Mouse (Mus musculus) C2C12 (cell line): ENCODE measurements at regions not wholly inside any gene's neighbourhood (a gene's known extent, or its start where the extent isn't known, plus 50 kb on each side); places are given as distances from the start of the nearest gene placed in this dataset.

ENCODE experiments used
- H3K27me3 ChIP-seq: one replicate; pipeline ENCODE4 v1.6.1; 2011; ENCODE audit not compliant: control insufficient read depth, insufficient read depth, insufficient read length
- H3K36me3 ChIP-seq: one replicate; pipeline ENCODE4 v1.6.1; 2011; ENCODE audit not compliant: control insufficient read depth, insufficient read depth
- H3K4me3 ChIP-seq: one replicate; pipeline ENCODE4 v1.5.1; 2011; ENCODE audit warnings: mild to moderate bottlenecking, control low read depth; ENCODE audit not compliant: poor library complexity, insufficient read depth, severe bottlenecking
- H3K79me2 ChIP-seq: one replicate; pipeline ENCODE4 v1.6.1; 2011; ENCODE audit not compliant: control insufficient read depth, insufficient read depth
- H3K79me3 ChIP-seq: one replicate; pipeline ENCODE4 v1.6.1; 2011; ENCODE audit warnings: low read depth, control low read depth
- H3ac ChIP-seq: one replicate; pipeline ENCODE3; 2011; ENCODE audit warnings: low read depth; ENCODE audit not compliant: control insufficient read depth, insufficient read length
- CEBPB ChIP-seq: IDR thresholded peaks from one replicate; pipeline ENCODE4 v1.6.1; 2011; ENCODE audit warnings: low read depth, mild to moderate bottlenecking, control low read depth, moderate library complexity
- CTCF ChIP-seq: IDR thresholded peaks from one replicate; pipeline ENCODE4 v1.5.1; 2011; ENCODE audit not compliant: control insufficient read depth, insufficient read depth, insufficient read length
- FOSL1 ChIP-seq: IDR thresholded peaks from one replicate; pipeline ENCODE4 v1.8.0; 2011; ENCODE audit warnings: mild to moderate bottlenecking, low read length; ENCODE audit not compliant: poor library complexity, insufficient read depth, severe bottlenecking
- MAX ChIP-seq: IDR thresholded peaks from one replicate; pipeline ENCODE4 v1.6.1; 2011; ENCODE audit warnings: mild to moderate bottlenecking, control low read depth
- MYOD1 ChIP-seq: IDR thresholded peaks from one replicate; pipeline ENCODE4 v1.6.1; 2011; ENCODE audit warnings: low read depth; ENCODE audit not compliant: control insufficient read depth, insufficient read length
- MYOG ChIP-seq: IDR thresholded peaks from one replicate; pipeline ENCODE4 v1.6.1; 2011; ENCODE audit not compliant: control insufficient read depth, insufficient read length; ENCODE audit errors: extremely low read depth
- USF1 ChIP-seq: IDR thresholded peaks from one replicate; pipeline ENCODE4 v1.6.1; 2011; ENCODE audit warnings: low read depth, mild to moderate bottlenecking, control low read depth, moderate library complexity

DNA sequence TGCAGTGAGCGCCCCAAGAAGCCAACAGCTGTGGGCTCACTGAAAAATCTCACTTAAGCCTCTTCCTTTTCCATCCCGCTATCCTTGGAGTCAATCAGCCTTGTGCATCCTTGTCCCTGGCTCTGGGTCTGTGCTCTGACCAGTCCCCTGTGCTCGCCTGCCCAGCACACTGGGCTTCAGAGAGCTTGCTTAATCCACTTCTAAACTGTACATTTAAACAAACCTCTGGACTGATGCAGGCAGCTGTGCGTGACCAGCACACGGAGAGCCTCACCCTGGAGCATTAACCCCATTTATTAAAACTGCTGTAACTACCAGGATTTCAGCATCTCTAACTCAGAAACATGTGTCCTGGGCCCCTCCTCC lies 243.3 kb upstream of the Sulf2 start:
- no peaks in the 10 kb centered on the region for H3K79me2 ChIP-seq
- peak overlapping the region; percentile 14 for H3ac ChIP-seq
- H3K36me3 ChIP-seq = no peaks in the 10 kb centered on the region
- TF ChIP-seq FOSL1 (no peak), USF1 (no peak), MYOD1 (no peak)
- no peak overlapping the region for H3K4me3 ChIP-seq
- no peaks in the 10 kb centered on the region for H3K79me3 ChIP-seq
- H3K27me3 ChIP-seq = no peaks in the 10 kb centered on the region

DNA sequence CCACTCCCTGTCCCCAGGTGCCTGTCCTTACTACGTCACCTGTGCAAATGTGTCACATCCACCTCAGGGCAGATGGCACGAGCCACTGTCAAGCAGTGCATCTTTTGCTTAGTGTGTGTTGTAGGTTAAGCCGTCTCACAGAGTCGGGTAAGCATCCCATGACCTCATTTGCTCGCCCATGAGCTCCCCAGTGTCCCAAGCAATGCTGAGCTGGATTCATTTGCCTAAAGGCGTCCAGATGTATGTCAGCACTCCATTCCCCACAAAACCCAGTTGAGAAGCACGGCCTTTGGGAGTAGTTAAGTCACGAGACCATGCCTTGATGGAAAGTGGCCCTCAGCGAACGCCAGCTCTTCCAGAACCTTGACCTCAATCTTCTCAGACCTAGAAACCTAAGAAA lies 242.7 kb upstream of the Sulf2 start:
- Histone ChIP-seq H3K36me3 (no peaks in the 10 kb centered on the region), H3ac (no peak overlapping the region), H3K4me3 (no peak overlapping the region), H3K27me3 (no peaks in the 10 kb centered on the region), H3K79me2 (no peaks in the 10 kb centered on the region), H3K79me3 (no peaks in the 10 kb centered on the region)
- no peak for TF ChIP-seq MAX
- no peak for TF ChIP-seq CEBPB
- no peak for TF ChIP-seq FOSL1
- TF ChIP-seq MYOD1 = no peak
- no peak for TF ChIP-seq USF1
- TF ChIP-seq CTCF = no peak
- no peak for TF ChIP-seq MYOG

DNA sequence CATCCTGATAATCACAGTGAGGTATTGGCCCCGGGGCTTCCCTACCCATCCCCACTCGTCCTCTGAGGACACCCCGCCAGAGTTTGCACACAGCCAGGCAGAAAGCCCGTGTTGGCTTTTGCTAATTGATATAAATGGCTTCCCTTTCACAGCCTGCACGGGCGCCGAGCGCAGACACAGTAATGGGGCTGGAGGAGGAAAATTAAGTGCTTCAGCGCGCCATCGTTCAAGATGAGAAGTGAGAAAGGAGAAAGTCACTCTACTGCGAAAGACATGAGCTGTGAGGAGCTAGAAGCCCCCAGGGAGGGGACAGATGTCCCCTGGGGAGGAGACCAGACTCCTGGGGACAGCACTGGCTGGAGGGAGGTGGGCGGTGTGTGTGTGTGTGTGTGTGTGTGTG lies 239.2 kb upstream of the Sulf2 start:
- H3K27me3 ChIP-seq = no peaks in the 10 kb centered on the region
- no peaks in the 10 kb centered on the region for H3K79me3 ChIP-seq
- no peaks in the 10 kb centered on the region for H3K79me2 ChIP-seq
- H3K4me3 ChIP-seq = no peak overlapping the region
- H3K36me3 ChIP-seq = no peaks in the 10 kb centered on the region
- TF ChIP-seq CEBPB (no peak), FOSL1 (no peak)
- H3ac ChIP-seq = no peak overlapping the region

GRCm38 (mm10) chr2:166391176-166391575 lies 235.7 kb upstream of the Sulf2 start:
- Histone ChIP-seq H3K4me3 (no peak overlapping the region), H3K79me3 (no peaks in the 10 kb centered on the region), H3K79me2 (no peaks in the 10 kb centered on the region), H3K27me3 (no peaks in the 10 kb centered on the region), H3K36me3 (no peaks in the 10 kb centered on the region), H3ac (no peak overlapping the region)
- TF ChIP-seq CTCF (no peak), FOSL1 (no peak), MYOD1 (no peak), MAX (no peak), USF1 (no peak), MYOG (no peak), CEBPB (no peak)

- no peak for TF ChIP-seq USF1
- no peak for TF ChIP-seq CTCF
- no peak for TF ChIP-seq MYOG
- TF ChIP-seq MAX = no peak
- no peak for TF ChIP-seq CEBPB
- TF ChIP-seq MYOD1 = no peak
- no peak for TF ChIP-seq FOSL1
- H3K27me3 ChIP-seq = no peaks in the 10 kb centered on the region
- no peaks in the 10 kb centered on the region for H3K36me3 ChIP-seq
- no peak overlapping the region for H3K4me3 ChIP-seq
- H3ac ChIP-seq = no peak overlapping the region
- H3K79me3 ChIP-seq = no peaks in the 10 kb centered on the region
- H3K79me2 ChIP-seq = no peaks in the 10 kb centered on the region
These were observed 232.6 kb upstream of the Sulf2 start for GRCm38 (mm10) chr2:166388050-166388449.

- H3K79me3 ChIP-seq = no peaks in the 10 kb centered on the region
- H3K36me3 ChIP-seq = no peaks in the 10 kb centered on the region
- no peak for TF ChIP-seq MAX
- no peak for TF ChIP-seq CTCF
- TF ChIP-seq CEBPB = no peak
- no peak for TF ChIP-seq MYOD1
- H3K27me3 ChIP-seq = no peaks in the 10 kb centered on the region
- no peak overlapping the region for H3ac ChIP-seq
- H3K4me3 ChIP-seq = no peak overlapping the region
- no peaks in the 10 kb centered on the region for H3K79me2 ChIP-seq
These were observed 231.4 kb upstream of the Sulf2 start for GRCm38 (mm10) chr2:166386817-166387216.

DNA sequence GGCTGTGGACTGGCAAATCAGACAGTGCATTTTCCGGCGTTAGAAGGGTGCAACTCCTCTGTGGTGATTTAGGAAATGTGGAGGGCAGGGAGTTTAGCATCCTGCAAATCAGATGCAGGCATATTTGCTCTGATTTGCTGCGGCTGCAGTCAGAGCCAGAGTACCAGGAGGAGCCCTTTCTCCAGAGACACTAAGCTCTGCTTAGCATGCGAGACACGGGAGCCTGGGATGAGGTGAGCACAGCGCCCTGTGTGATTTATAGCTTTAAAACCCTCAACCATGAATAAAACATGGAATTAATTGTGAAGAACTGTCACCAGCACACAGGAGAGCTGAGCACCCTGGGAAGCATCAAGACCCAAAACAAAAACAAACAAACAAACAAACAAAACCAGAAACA lies 229.1 kb upstream of the Sulf2 start:
- H3K36me3 ChIP-seq = no peaks in the 10 kb centered on the region
- H3ac ChIP-seq = no peak overlapping the region
- TF ChIP-seq FOSL1 (no peak), USF1 (no peak), MAX (no peak), CTCF (no peak), CEBPB (no peak), MYOG (no peak)
- no peak overlapping the region for H3K4me3 ChIP-seq
- no peaks in the 10 kb centered on the region for H3K79me3 ChIP-seq
- no peaks in the 10 kb centered on the region for H3K79me2 ChIP-seq
- H3K27me3 ChIP-seq = no peaks in the 10 kb centered on the region
